Mouse (Mus musculus) C2C12 (cell line): ENCODE measurements around the gene Pdcd2.

Experiments
- CEBPB ChIP-seq: IDR thresholded peaks from one replicate; pipeline ENCODE4 v1.6.1; 2011; ENCODE audit warnings: low read depth, mild to moderate bottlenecking, control low read depth, moderate library complexity
- CTCF ChIP-seq: IDR thresholded peaks from one replicate; pipeline ENCODE4 v1.5.1; 2011; ENCODE audit not compliant: control insufficient read depth, insufficient read depth, insufficient read length

DNA sequence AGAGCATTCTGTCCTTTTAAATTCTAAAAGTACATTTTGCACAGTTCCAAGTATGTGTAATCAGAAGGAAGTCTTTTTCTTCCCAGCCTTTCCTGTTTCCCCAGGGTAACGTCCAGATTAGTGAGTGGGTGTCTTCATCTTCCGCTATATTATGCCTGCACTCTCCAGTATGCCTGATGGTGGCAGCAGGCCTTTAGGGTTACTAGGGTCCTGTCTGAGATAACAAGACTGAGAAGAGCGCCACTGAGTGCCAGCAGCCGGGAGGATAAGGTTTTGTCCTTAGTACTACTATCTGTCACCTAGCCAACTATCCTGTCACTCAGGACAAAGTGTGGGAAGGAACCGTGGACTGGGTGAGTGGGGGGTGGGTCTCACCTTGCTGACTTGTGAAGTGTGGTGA, 9.3 kb downstream of the Pdcd2 start:
- TF ChIP-seq CEBPB: no peak
- TF ChIP-seq CTCF: no peak
